Mouse (Mus musculus) liver, adult 2 months (tissue): Measurements from ENCODE around the gene Krtap5-1. TPM values are rescaled to one million over a fixed set of nuclear protein-coding genes. Genes with fewer than 3 reads are reported as not detected.
"Not testable (repeated sequence)": the region's sequence is repeated elsewhere in the genome, so short reads cannot be mapped to it uniquely, and the experiment has no call there.

ENCODE experiments used
- DNase-seq: peaks from one replicate; pipeline ENCODE4 v3.0.0-alpha.2; 2011; ENCODE audit warnings: low read depth, low spot score; ENCODE audit errors: extremely low read depth
- H3K27ac ChIP-seq: fragments of 200-500 bp; replicated peaks from 2 replicates; pipeline ENCODE4 v1.5.1; 2012; ENCODE audit warnings: low read depth, mild to moderate bottlenecking, control low read depth, inconsistent platforms, low read length; ENCODE audit not compliant: insufficient read depth
- H3K27me3 ChIP-seq: fragments of 200-500 bp; 2 replicates; pipeline ENCODE4 v1.6.1; 2012; ENCODE audit warnings: mild to moderate bottlenecking, moderate library complexity, low read length, inconsistent platforms; ENCODE audit not compliant: control insufficient read depth, insufficient read depth
- H3K36me3 ChIP-seq: fragments of 200-500 bp; 2 replicates; pipeline ENCODE4 v1.6.1; 2012; ENCODE audit warnings: low read length, inconsistent platforms; ENCODE audit not compliant: control insufficient read depth, insufficient read depth
- H3K4me1 ChIP-seq: fragments of 200-500 bp; 2 replicates; pipeline ENCODE4 v1.6.1; 2011; ENCODE audit warnings: low read length; ENCODE audit not compliant: control insufficient read depth, insufficient read depth
- H3K4me3 ChIP-seq: fragments of 200-500 bp; 2 replicates; pipeline ENCODE4 v1.5.1; 2011; ENCODE audit warnings: low read depth, mild to moderate bottlenecking, control low read depth, low read length, moderate library complexity; ENCODE audit not compliant: insufficient read depth
- H3K79me2 ChIP-seq: fragments of 200-500 bp; 2 replicates; pipeline ENCODE4 v1.6.1; 2012; ENCODE audit warnings: inconsistent platforms, mild to moderate bottlenecking, low read length, moderate library complexity; ENCODE audit not compliant: control insufficient read depth, insufficient read depth
- H3K9ac ChIP-seq: fragments of 200-500 bp; 2 replicates; pipeline ENCODE4 v1.6.1; 2012; ENCODE audit warnings: low read depth, mild to moderate bottlenecking, control low read depth, inconsistent platforms, low read length
- CTCF ChIP-seq: fragments of 200-500 bp; IDR thresholded peaks from 2 replicates; pipeline ENCODE4 v1.5.1; 2011; ENCODE audit warnings: low read depth, low read length, control low read depth
- POLR2A ChIP-seq: fragments of 200-500 bp; IDR thresholded peaks from 2 replicates; pipeline ENCODE4 v1.6.1; 2011; ENCODE audit warnings: low read length, control low read depth; ENCODE audit not compliant: insufficient read depth; ENCODE audit errors: extremely low read depth
- WGBS: fragments of 180-500 bp; shearing (Covaris S2); methylation state at CpG from one replicate; pipeline ENCODE4 v1.1.7; 2018; 5-methylcytosine and 5-hydroxymethylcytosine counted together
- polyA plus RNA-seq: library from polyadenylated mRNA; depleted of rRNA; stranded (reverse); fragments of >200 nt; gene quantifications from 2 replicates; pipeline ENCODE4 v1.2.3, GENCODE M21; 2012
- total RNA-seq: library from RNA; depleted of rRNA; stranded (reverse); fragments of >200 nt; gene quantifications from 2 replicates; pipeline ENCODE4 v1.2.3, GENCODE M21; 2014

Krtap5-1 gene
- total and polyA plus RNA-seq, 2 experiments = not detected

DNA sequence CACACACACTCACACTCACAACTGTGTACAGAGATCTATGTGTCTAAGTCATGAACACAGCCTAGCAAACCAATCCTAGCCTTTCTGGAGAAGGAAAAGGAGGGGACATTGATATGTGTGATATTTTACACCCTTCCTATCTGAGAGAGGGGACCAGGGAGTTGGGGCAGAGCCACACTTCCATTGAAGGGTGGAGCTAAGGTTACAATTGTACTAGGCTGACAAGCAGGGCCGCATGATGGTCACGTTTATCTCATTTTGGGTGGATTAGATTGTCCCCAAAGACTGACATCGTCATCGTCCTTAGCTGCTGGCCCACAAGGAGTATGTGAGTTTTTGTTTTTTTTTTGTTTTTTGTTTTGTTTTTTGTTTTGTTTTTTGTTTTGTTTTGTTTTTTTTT, 34.4 kb upstream of the Krtap5-1 start:
- Histone ChIP-seq H3K4me1 (no peaks in the 10 kb centered on the region), H3K27ac (no peak overlapping the region), H3K79me2 (no peaks in the 10 kb centered on the region), H3K36me3 (no peaks in the 10 kb centered on the region), H3K27me3 (no peaks in the 10 kb centered on the region), H3K9ac (no peak overlapping the region), H3K4me3 (no peak overlapping the region)
- DNase-seq = no peak
- TF ChIP-seq POLR2A (no peak), CTCF (no peak)
- WGBS = 90% methylated on average over 4 of the region's 4 CpGs

DNA sequence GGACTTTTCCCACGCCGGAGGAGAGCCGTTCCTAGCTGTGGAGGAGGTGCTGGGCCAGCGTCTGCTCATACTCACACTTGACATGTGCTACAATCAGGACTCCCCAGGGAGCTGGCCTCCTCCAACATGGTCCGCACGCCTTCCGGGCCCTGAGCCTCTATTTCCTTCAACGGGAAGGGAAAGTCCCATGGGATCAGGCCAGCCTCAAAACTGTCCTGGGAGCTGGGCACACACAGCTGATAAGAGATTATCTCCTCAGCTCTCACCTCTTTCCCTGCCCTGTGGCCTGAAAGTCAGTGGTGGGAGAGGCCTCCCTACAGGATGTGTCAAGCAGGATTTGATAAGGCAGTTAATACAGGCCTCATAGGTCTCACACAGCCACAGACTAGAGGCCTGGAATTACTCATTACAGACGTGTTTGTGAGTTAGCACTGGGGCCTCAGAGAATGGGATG, 33.4 kb upstream of the Krtap5-1 start:
- Histone ChIP-seq H3K4me1 (no peaks in the 10 kb centered on the region), H3K27ac (no peak overlapping the region), H3K9ac (no peak overlapping the region), H3K4me3 (no peak overlapping the region), H3K79me2 (no peaks in the 10 kb centered on the region), H3K36me3 (no peaks in the 10 kb centered on the region), H3K27me3 (no peaks in the 10 kb centered on the region)
- peak; percentile 14 for DNase-seq
- WGBS = 56% methylated on average over 9 of the region's 9 CpGs
- TF ChIP-seq CTCF (no peak), POLR2A (no peak)

GRCm38 (mm10) chr7:142328507-142328906, 31.6 kb upstream of the Krtap5-1 start:
- no peak for DNase-seq
- WGBS = 70% methylated on average over 3 of the region's 3 CpGs

DNA sequence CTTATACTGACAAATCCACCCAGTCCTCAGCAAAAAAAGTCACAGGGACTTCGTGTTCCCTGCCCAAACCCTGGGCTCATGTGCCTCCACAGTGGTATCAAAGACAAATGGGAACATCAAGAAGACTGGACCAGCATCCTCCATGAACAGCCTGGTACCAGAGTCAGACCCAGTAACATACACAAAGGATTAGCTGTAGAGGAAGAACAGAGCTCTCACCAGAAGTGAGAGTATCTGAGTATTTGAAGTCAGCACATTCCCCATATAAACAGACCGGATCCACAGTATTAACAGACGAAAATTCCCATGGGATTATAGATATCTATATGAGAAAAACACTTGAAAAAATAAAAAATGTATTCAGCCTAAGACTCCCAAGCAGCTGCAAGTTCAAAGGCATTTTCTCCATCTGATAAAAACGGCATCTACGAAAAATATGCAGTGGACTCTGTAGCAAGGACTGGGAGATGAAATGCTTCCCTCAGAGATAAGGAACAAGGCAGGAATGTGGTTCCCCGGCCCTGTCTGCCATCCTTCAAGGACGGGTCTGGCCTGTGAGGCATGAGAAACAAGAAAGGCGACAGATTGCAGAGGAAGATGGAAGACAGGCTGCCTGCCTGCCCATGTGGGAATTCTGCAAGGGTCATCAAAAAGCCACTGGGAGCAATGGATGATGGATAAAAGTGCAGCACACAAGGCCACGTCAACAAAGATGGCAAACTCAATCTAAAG, 30.0 kb upstream of the Krtap5-1 start:
- H3K4me3 ChIP-seq = no peak overlapping the region
- no peaks in the 10 kb centered on the region for H3K36me3 ChIP-seq
- no peaks in the 10 kb centered on the region for H3K27me3 ChIP-seq
- 59% methylated on average over 9 of the region's 9 CpGs for WGBS
- TF ChIP-seq POLR2A = no peak
- no peak for TF ChIP-seq CTCF
- no peak overlapping the region for H3K27ac ChIP-seq
- H3K79me2 ChIP-seq = no peaks in the 10 kb centered on the region
- no peak overlapping the region for H3K9ac ChIP-seq
- H3K4me1 ChIP-seq = no peaks in the 10 kb centered on the region
- no peak for DNase-seq

More at GRCm38 (mm10) chr7:142328507-142328906, 31.6 kb upstream of the Krtap5-1 start:
- no peaks in the 10 kb centered on the region for H3K79me2 ChIP-seq
- TF ChIP-seq POLR2A = no peak
- no peak for TF ChIP-seq CTCF
- H3K4me1 ChIP-seq = no peaks in the 10 kb centered on the region
- no peak overlapping the region for H3K9ac ChIP-seq
- no peaks in the 10 kb centered on the region for H3K27me3 ChIP-seq
- no peak overlapping the region for H3K4me3 ChIP-seq
- no peaks in the 10 kb centered on the region for H3K36me3 ChIP-seq
- H3K27ac ChIP-seq = no peak overlapping the region

- Histone ChIP-seq H3K4me1 (no peaks in the 10 kb centered on the region), H3K4me3 (no peak overlapping the region), H3K27me3 (no peaks in the 10 kb centered on the region), H3K9ac (no peak overlapping the region), H3K27ac (no peak overlapping the region), H3K36me3 (no peaks in the 10 kb centered on the region), H3K79me2 (no peaks in the 10 kb centered on the region)
- no peak for TF ChIP-seq CTCF
- no peak for TF ChIP-seq POLR2A
- DNase-seq = no peak
- WGBS = 89% methylated on average over 12 of the region's 12 CpGs
These were observed 26.6 kb upstream of the Krtap5-1 start for GRCm38 (mm10) chr7:142323396-142324117.

DNA sequence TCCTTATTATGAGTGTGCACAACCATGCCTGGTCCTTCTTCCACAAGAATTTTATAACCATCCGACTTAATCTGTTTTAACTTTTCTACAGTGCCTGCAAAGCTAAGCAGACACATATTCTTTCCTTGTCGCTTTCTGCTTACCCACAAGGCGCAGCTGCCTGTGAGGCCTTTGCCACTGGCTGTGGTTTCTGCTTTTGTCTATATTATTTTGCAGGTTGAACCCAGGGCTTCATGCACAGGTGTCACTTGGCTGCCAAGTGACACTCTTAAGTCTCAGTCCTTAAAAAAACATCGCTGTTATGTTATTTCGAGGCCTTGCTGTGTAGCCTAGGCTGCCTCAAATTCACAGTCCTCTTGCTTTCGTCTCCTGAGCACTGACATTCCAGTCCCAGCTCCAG, 25.7 kb upstream of the Krtap5-1 start:
- H3K79me2 ChIP-seq = no peaks in the 10 kb centered on the region
- H3K4me1 ChIP-seq = no peaks in the 10 kb centered on the region
- TF ChIP-seq CTCF (no peak), POLR2A (no peak)
- 90% methylated on average over 6 of the region's 6 CpGs for WGBS
- no peaks in the 10 kb centered on the region for H3K27me3 ChIP-seq
- no peak overlapping the region for H3K4me3 ChIP-seq
- DNase-seq = no peak
- H3K9ac ChIP-seq = no peak overlapping the region
- no peak overlapping the region for H3K27ac ChIP-seq
- H3K36me3 ChIP-seq = no peaks in the 10 kb centered on the region

DNA sequence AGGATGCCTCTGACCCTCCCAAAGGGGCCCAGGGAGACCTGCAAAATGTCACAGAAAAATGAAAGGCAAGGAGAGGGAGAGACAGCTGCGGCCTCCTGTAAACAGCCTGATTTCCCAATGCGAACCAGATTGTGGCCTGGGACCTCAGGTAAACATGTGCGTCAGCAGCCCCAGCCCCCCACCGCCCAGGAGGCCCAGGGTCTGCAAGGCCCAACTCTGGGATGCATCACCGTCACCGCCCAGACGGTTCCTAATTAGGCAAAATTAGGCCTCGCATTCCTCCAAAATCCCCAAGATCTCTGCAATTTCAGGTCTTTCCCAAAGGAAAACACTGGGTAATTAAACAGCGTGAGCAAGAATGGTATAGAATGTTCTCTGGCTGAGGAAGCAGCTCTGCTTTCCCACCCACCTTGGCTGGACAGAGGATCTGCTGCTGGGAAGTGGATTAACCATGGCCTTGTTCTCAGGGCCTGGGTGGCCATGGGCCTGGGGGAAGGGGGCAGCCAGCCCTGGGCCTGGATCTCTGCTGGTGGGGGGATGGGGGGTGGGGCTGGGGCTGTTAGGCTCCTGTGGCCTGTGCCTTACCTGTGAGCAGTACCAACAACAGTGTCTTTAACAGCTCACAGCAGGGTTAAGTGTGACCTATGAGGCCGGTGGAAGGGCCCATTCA, 24.9 kb upstream of the Krtap5-1 start:
- DNase-seq, H3K27me3 ChIP-seq, H3K36me3 ChIP-seq, H3K4me3 ChIP-seq, H3K79me2 ChIP-seq, H3K4me1 ChIP-seq, H3K9ac ChIP-seq, H3K27ac ChIP-seq: not testable (repeated sequence)
- 91% methylated on average over 6 of the region's 10 CpGs for WGBS
